Mouse (Mus musculus) E14TG2a.4 (cell line): ENCODE measurements around the gene Atoh1.

ENCODE experiments used
- H3K27me3 ChIP-seq: 2 replicates; pipeline ENCODE4 v1.6.1; 2014; ENCODE audit warnings: low read length, control low read depth; ENCODE audit not compliant: insufficient read depth
- H3K36me3 ChIP-seq: 2 replicates; pipeline ENCODE4 v1.6.1; 2014; ENCODE audit warnings: low read length, control low read depth; ENCODE audit not compliant: insufficient read depth
- H3K4me1 ChIP-seq: replicated peaks from 2 replicates; pipeline ENCODE4 v1.6.1; 2014; ENCODE audit warnings: low read depth, low read length, control low read depth
- H3K4me3 ChIP-seq: replicated peaks from 2 replicates; pipeline ENCODE4 v1.5.1; 2014; ENCODE audit warnings: mild to moderate bottlenecking, low read length
- H3K9me3 ChIP-seq: 2 replicates; pipeline ENCODE4 v1.6.1; 2014; ENCODE audit warnings: low read length, control low read depth
- CTCF ChIP-seq: conservative IDR thresholded peaks from 2 replicates; pipeline ENCODE4 v1.5.1; 2014; ENCODE audit warnings: low read length
- NANOG ChIP-seq: IDR thresholded peaks from 2 replicates; pipeline ENCODE4 v1.6.1; 2014; ENCODE audit warnings: borderline replicate concordance, low read length, mixed read lengths
- POU5F1 ChIP-seq: IDR thresholded peaks from 2 replicates; pipeline ENCODE4 v1.6.1; 2014; ENCODE audit warnings: low read length, borderline replicate concordance

Gene Atoh1

GRCm38 (mm10) chr6:64754515-64754914 is 25.6 kb downstream of the Atoh1 start:
- no peaks in the 10 kb centered on the region for H3K27me3 ChIP-seq
- no peaks in the 10 kb centered on the region for H3K4me1 ChIP-seq
- no peaks in the 10 kb centered on the region for H3K36me3 ChIP-seq
- TF ChIP-seq POU5F1 (no peak), CTCF (no peak), NANOG (no peak)
- no peak overlapping the region for H3K4me3 ChIP-seq
- peaks cover 5% of the 10 kb centered on the region for H3K9me3 ChIP-seq

GRCm38 (mm10) chr6:64763901-64764300 is 35.0 kb downstream of the Atoh1 start:
- Histone ChIP-seq H3K4me1 (no peaks in the 10 kb centered on the region), H3K9me3 (no peaks in the 10 kb centered on the region), H3K36me3 (no peaks in the 10 kb centered on the region), H3K27me3 (no peaks in the 10 kb centered on the region), H3K4me3 (no peak overlapping the region)
- TF ChIP-seq POU5F1 (no peak), CTCF (no peak), NANOG (no peak)

GRCm38 (mm10) chr6:64773430-64773829 is 44.5 kb downstream of the Atoh1 start:
- Histone ChIP-seq H3K9me3 (no peaks in the 10 kb centered on the region), H3K36me3 (no peaks in the 10 kb centered on the region), H3K27me3 (no peaks in the 10 kb centered on the region), H3K4me1 (no peaks in the 10 kb centered on the region), H3K4me3 (no peak overlapping the region)
- no peak for TF ChIP-seq NANOG
- TF ChIP-seq CTCF: no peak
- no peak for TF ChIP-seq POU5F1
